Mouse (Mus musculus): ENCODE results near the gene Inpp5d. TPM values are rescaled to one million over a fixed set of nuclear protein-coding genes. Genes with fewer than 3 reads are reported as not detected.

Gene Inpp5d
- polyA plus RNA-seq, 1 experiment: 36.0 TPM

DNA sequence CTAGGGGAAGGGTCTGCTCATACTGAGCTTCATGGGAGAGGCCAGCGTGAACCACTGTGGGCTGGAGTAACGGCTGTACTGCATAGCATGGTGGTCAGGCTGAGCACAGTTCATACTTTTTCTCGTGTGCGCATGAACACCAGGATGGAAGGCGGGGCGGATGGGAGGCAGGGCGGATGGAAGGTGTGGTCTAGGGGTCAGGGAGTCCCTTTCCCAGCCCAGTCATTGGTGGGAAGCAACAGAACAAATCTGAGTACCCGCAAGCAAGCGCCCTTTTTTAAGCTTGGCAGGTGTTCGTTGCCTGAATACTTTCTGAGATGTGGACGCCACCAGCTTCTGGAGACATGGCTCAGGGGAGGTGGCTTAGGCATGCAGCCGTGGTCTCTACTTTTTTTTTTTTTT is 16.6 kb downstream of the Inpp5d start:
- Histone ChIP-seq H3K27me3 (ENCODE audit: control insufficient read depth, insufficient read depth, low read length) (no peaks in the 10 kb centered on the region), H3K36me3 (ENCODE audit: control insufficient read depth, insufficient read depth, low read length) (no peaks in the 10 kb centered on the region), H3K27ac (ENCODE audit: insufficient read depth, low read depth, low read length) (no peak overlapping the region), H3K4me1 (ENCODE audit: control insufficient read depth, insufficient read depth, insufficient read length, low read length) (peaks cover 10% of the 10 kb centered on the region), H3K4me3 (ENCODE audit: low read depth, low read length) (no peak overlapping the region)
- no peak for TF ChIP-seq CTCF (IDR thresholded peaks at IDR 0.05; ENCODE audit: extremely low read depth, insufficient read length, insufficient replicate concordance, low read depth, low read length)
- TF ChIP-seq POLR2A (IDR thresholded peaks at IDR 0.05; ENCODE audit: low read depth, low read length): no peak
- WGBS: 56% methylated on average over 12 of the region's 12 CpGs

DNA sequence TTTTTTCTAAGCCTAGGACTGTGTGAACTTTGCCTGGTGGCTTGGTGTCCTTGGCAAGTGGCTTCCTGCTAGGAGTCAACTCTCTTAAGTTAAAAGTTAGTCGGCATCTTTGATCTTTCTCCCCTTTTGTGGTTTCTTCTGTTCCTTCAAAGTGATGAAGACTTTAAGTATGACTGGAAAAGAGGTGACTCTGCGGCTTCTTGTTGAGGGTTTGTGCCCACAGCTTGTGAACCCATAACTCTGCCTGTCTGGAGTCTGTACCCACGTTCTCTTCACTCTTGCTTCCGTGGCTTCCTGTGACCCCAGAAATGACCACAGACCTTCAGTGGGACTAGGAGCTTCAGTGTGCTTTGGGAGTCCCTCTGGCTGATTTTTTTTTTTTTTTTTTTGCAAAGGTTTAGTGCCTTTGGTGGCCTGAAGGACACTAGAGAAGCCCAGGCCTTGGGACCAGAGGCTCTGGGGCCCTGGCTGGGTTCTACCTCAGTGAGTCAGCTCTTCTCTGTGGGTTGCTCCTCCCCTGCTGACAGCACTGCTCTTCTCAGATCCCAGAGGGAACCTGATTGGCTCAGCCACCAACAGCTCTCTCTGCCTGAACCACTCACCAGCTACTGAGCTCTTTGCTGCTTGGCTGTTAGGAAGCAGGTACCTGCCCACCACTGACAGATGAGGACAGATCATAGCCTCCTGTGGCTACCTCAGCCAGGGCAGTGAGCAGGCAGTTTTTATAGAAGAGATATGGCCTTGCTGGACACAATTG is 17.2 kb downstream of the Inpp5d start:
- Histone ChIP-seq H3K27ac (ENCODE audit: insufficient read depth, low read depth, low read length) (no peak overlapping the region), H3K4me3 (ENCODE audit: low read depth, low read length) (no peak overlapping the region), H3K4me1 (ENCODE audit: control insufficient read depth, insufficient read depth, insufficient read length, low read length) (peaks cover 10% of the 10 kb centered on the region), H3K27me3 (ENCODE audit: control insufficient read depth, insufficient read depth, low read length) (no peaks in the 10 kb centered on the region), H3K36me3 (ENCODE audit: control insufficient read depth, insufficient read depth, low read length) (no peaks in the 10 kb centered on the region)
- TF ChIP-seq CTCF (IDR thresholded peaks at IDR 0.05; ENCODE audit: extremely low read depth, insufficient read length, insufficient replicate concordance, low read depth, low read length): no peak
- TF ChIP-seq POLR2A (IDR thresholded peaks at IDR 0.05; ENCODE audit: low read depth, low read length): no peak
- 63% methylated on average over 4 of the region's 4 CpGs for WGBS

DNA sequence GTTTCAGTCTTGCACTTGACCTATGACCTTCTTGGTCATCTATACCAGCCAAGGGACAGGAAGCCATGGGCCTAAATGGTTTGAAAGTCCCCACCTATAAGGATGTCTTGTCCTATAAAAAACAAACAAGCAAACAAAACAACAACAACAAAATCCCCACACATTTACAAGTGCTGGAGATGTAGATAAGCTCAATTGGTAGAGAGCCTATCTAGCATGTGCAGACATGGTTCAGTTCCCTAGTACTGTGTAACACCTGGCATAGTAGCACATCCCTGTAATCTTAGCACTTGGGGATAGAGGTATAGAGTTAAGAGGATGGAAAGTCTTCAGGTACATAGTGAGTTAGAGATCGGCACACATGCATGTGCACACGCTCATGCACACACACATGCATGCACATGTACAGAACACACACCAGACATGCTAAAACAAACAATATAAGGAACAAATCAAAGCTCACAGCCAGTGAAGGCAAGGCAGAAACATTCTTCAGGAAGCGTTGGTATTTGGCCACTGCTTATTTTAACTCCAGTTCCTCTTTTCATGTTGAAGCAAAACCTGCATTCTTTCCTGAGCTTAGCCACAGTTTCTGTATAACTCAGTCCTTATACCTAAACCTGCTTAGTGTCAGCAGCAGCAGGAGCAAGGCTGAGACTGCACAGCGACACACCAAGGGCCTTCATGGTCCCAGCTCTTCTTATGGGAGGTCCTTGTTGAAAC is 17.9 kb downstream of the Inpp5d start:
- no peak for TF ChIP-seq POLR2A (IDR thresholded peaks at IDR 0.05; ENCODE audit: low read depth, low read length)
- no peak for TF ChIP-seq CTCF (IDR thresholded peaks at IDR 0.05; ENCODE audit: extremely low read depth, insufficient read length, insufficient replicate concordance, low read depth, low read length)
- WGBS: 86% methylated on average over 4 of the region's 4 CpGs
- Histone ChIP-seq H3K36me3 (ENCODE audit: control insufficient read depth, insufficient read depth, low read length) (no peaks in the 10 kb centered on the region), H3K4me3 (ENCODE audit: low read depth, low read length) (no peak overlapping the region), H3K4me1 (ENCODE audit: control insufficient read depth, insufficient read depth, insufficient read length, low read length) (peaks cover 10% of the 10 kb centered on the region), H3K27me3 (ENCODE audit: control insufficient read depth, insufficient read depth, low read length) (no peaks in the 10 kb centered on the region), H3K27ac (ENCODE audit: insufficient read depth, low read depth, low read length) (0 out of 2 replicates have a peak overlapping the region, but pooled peaks have one; percentile 19)

GRCm38 (mm10) chr1:87639724-87640123 is 19.6 kb downstream of the Inpp5d start:
- WGBS: 75% methylated on average over 8 of the region's 8 CpGs
- no peaks in the 10 kb centered on the region for H3K36me3 ChIP-seq (ENCODE audit: control insufficient read depth, insufficient read depth, low read length)
- no peak overlapping the region for H3K4me3 ChIP-seq (ENCODE audit: low read depth, low read length)
- TF ChIP-seq POLR2A (IDR thresholded peaks at IDR 0.05; ENCODE audit: low read depth, low read length) (no peak), CTCF (IDR thresholded peaks at IDR 0.05; ENCODE audit: extremely low read depth, insufficient read length, insufficient replicate concordance, low read depth, low read length) (no peak)
- H3K27ac ChIP-seq (ENCODE audit: insufficient read depth, low read depth, low read length): peak overlapping the region; percentile 72
- H3K27me3 ChIP-seq (ENCODE audit: control insufficient read depth, insufficient read depth, low read length): no peaks in the 10 kb centered on the region
- H3K4me1 ChIP-seq (ENCODE audit: control insufficient read depth, insufficient read depth, insufficient read length, low read length): peaks cover 10% of the 10 kb centered on the region

- no peaks in the 10 kb centered on the region for H3K36me3 ChIP-seq (ENCODE audit: control insufficient read depth, insufficient read depth, low read length)
- peak overlapping the region; percentile 72 for H3K27ac ChIP-seq (ENCODE audit: insufficient read depth, low read depth, low read length)
- H3K27me3 ChIP-seq (ENCODE audit: control insufficient read depth, insufficient read depth, low read length): no peaks in the 10 kb centered on the region
- no peak overlapping the region for H3K4me3 ChIP-seq (ENCODE audit: low read depth, low read length)
- H3K4me1 ChIP-seq (ENCODE audit: control insufficient read depth, insufficient read depth, insufficient read length, low read length): peaks cover 10% of the 10 kb centered on the region
- 63% methylated on average over 17 of the region's 17 CpGs for WGBS
- no peak for TF ChIP-seq CTCF (IDR thresholded peaks at IDR 0.05; ENCODE audit: extremely low read depth, insufficient read length, insufficient replicate concordance, low read depth, low read length)
- TF ChIP-seq POLR2A (IDR thresholded peaks at IDR 0.05; ENCODE audit: low read depth, low read length): no peak
Measured at GRCm38 (mm10) chr1:87640165-87640661, 20.1 kb downstream of the Inpp5d start.

DNA sequence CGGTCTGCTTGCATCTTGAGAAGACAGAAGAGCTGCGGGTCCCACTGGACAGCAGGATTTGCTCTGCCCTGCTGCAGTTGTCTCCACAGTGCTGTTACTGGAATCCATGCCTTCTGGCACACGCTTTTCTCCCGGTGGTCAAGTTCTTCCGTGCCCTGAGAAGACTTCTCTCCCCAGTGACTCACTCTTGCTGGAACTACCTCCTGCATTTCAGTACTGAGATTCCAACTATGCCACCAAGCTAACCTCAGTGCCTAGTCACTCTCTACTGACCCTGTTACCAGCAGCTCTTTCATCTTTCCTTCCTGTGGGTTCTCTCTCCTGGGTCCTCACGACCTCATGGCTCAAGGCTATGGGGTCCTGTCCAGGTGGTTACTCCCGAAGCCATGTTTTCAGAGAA is 22.9 kb downstream of the Inpp5d start:
- TF ChIP-seq CTCF (IDR thresholded peaks at IDR 0.05; ENCODE audit: extremely low read depth, insufficient read length, insufficient replicate concordance, low read depth, low read length): no peak
- TF ChIP-seq POLR2A (IDR thresholded peaks at IDR 0.05; ENCODE audit: low read depth, low read length): no peak
- 82% methylated on average over 7 of the region's 7 CpGs for WGBS

GRCm38 (mm10) chr1:87645041-87645440 is 24.9 kb downstream of the Inpp5d start:
- Histone ChIP-seq H3K4me3 (ENCODE audit: low read depth, low read length) (no peak overlapping the region), H3K4me1 (ENCODE audit: control insufficient read depth, insufficient read depth, insufficient read length, low read length) (peaks cover 6% of the 10 kb centered on the region), H3K36me3 (ENCODE audit: control insufficient read depth, insufficient read depth, low read length) (no peaks in the 10 kb centered on the region), H3K27ac (ENCODE audit: insufficient read depth, low read depth, low read length) (no peak overlapping the region), H3K27me3 (ENCODE audit: control insufficient read depth, insufficient read depth, low read length) (no peaks in the 10 kb centered on the region)
- 65% methylated on average over 7 of the region's 7 CpGs for WGBS
- TF ChIP-seq CTCF (IDR thresholded peaks at IDR 0.05; ENCODE audit: extremely low read depth, insufficient read length, insufficient replicate concordance, low read depth, low read length) (no peak), POLR2A (IDR thresholded peaks at IDR 0.05; ENCODE audit: low read depth, low read length) (no peak)

More for the DNA sequence above, 22.9 kb downstream of the Inpp5d start:
- Histone ChIP-seq H3K27me3 (ENCODE audit: control insufficient read depth, insufficient read depth, low read length) (no peaks in the 10 kb centered on the region), H3K4me1 (ENCODE audit: control insufficient read depth, insufficient read depth, insufficient read length, low read length) (peaks cover 2% of the 10 kb centered on the region; the same call in 1 of the 2 replicates), H3K27ac (ENCODE audit: insufficient read depth, low read depth, low read length) (no peak overlapping the region), H3K36me3 (ENCODE audit: control insufficient read depth, insufficient read depth, low read length) (no peaks in the 10 kb centered on the region), H3K4me3 (ENCODE audit: low read depth, low read length) (no peak overlapping the region)
